Mouse (Mus musculus) bone marrow macrophage, adult 2 months (primary cell): ENCODE data around the gene Ccdc96.

ENCODE experiments used
- CTCF ChIP-seq: IDR thresholded peaks from 2 replicates; pipeline ENCODE4 v1.5.1; 2012; ENCODE audit warnings: low read depth, mild to moderate bottlenecking, low read length, moderate library complexity
- POLR2A ChIP-seq: IDR thresholded peaks from 2 replicates; pipeline ENCODE4 v1.6.1; 2012; ENCODE audit warnings: mild to moderate bottlenecking, low read depth, low read length, borderline replicate concordance

DNA sequence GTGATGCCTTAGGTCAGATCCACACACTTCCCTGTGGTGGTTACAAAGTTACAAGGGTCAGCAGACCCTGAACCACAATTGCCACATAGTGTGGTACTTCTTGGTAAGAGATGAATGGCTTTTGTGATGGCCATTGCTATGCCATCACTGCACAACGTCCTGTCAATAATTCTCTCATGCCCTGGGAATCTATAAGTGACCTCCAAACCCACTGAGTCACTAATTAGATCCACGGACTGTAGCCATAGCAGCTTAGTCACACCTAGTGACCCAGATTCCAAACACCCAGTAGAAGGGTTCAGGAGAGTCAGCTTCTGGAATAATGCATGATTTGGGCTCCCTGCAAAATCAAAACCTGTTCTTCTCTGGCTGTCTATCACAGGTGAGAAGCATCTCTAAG lies 40.8 kb downstream of the Ccdc96 start:
- TF ChIP-seq CTCF (no peak), POLR2A (no peak)
